Mouse (Mus musculus): ENCODE data around the gene Dph1. TPM values are rescaled to one million over a fixed set of nuclear protein-coding genes. Genes with fewer than 3 reads are reported as not detected.

Gene Dph1
- total RNA-seq, 2 experiments from 2014 or later, result 28.5 to 32.1 TPM

DNA sequence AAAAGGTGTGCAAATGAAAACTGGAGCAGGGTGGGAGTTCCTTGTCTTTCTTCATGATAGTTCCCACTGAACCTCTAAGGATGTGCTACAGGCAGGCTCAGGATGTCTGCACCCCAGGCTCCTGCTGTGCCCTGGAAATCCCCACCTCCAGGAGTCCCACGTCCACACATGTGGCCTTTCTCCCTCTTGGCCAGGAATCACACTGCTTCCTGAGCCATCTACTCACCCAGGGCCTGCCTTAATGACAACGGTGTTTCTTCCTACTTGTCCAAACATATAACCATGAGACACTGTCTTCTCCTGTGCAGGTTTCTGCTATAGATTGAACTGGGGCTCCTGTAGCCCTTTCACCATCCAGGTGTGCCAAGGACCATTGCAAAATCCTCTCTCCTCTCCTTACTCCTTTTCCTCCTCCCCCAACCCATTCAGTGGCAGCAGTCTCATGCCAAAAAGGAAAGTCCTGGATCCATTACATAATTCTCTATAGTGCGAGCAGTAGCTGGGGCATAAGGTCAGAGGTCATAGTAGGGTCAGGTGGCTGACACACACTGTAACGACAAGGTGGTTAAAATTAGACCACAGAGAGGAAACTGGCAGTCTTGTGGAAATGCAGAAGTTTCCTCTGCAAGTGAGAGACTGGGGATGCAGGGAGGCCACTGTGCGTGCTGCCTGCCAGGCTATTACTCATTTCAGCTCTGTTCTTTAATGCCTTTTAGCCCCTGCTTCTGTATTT is 54.2 kb downstream of the Dph1 start:
- no peak for DNase-seq (ENCODE audit: low spot score in 2 of 2)

DNA sequence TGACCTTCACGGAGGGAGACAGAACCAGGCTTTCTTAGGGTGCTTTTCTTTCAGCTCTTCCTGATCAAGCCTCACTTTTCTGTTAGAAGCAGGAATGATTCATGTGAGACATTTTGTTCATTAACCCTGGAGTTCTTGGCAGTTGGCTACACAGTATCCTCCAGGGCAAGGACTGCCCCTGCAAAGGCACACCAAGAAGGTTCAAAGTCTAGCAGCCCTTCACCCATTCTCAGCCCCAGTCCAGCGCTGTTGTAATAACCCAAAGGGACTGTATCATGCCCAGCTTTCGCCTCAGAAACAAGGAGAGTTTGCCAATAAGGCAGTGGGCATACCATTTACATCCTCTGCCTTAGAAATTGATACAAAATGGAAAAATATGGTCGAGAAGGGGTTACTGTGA is 55.7 kb downstream of the Dph1 start:
- DNase-seq (ENCODE audit: low spot score in 2 of 2), result no peak

DNA sequence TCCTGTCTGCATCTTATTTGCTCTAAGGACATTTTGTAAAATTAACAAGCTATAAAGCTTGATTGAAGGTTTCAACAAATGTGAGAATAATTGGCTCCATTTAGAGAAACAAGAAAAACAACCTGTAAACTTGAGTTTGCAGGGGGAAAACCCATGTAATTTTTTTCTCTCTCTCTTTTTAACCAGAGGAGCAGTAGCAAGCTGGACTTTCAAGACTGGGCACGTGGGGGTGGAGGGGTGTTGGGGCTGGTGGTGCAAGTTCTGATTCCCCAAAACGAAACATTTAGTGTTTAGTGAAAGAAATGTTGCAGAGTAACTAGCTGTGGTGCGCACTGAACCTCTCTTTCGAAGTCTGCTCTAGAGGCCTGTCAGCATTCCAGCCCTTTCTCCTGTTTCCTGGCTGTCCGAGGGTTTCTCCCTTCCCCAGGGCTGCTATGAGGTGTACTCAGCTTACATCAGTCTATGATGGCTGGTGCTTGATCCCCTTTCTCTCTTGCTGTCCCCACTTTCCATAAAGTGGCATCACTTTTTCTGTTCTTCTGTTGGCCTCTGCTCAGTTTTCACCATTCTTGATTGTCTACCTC is 56.5 kb downstream of the Dph1 start:
- DNase-seq (ENCODE audit: low spot score in 2 of 2), result no peak

DNA sequence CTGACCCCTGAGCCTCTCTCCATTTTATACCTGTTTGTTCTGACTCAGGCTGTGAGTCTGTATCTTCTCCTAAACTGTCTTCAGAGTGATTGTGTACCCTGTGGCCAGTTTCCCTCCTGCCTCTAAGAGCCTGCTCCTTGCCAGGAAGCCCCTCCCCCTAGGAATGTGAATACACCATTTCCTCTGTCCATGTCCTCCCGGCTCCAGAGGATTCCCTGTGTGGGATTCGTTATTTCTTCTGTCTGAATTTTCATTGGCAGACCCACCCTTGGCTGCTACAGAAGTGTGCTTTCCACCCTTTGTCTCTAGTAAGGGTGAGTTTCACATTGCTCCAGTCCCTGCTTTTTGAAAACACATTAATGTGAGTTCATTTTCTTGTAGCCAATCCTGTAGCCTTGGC is 57.1 kb downstream of the Dph1 start:
- no peak for DNase-seq (ENCODE audit: low spot score in 2 of 2)

DNA sequence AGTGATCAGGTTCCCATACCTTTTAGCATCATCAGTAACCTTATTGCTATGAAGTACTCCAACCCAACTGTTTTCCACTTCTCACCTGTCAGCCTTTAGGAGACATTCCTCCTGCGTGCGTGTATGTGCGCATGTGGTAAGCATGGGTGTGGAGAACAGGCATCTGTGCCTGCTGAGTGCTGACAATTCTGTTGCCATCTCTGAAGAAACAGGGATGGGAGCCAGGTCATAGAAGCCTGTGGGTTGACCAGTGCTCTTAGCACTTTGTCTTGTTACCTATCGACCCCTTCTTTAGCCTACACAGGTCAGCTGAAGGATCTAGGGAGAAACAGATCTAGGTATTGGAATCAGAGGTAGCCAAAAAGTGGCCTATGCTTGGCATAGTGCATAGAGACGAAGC is 57.6 kb downstream of the Dph1 start:
- no peak for DNase-seq (ENCODE audit: low spot score in 2 of 2)

DNA sequence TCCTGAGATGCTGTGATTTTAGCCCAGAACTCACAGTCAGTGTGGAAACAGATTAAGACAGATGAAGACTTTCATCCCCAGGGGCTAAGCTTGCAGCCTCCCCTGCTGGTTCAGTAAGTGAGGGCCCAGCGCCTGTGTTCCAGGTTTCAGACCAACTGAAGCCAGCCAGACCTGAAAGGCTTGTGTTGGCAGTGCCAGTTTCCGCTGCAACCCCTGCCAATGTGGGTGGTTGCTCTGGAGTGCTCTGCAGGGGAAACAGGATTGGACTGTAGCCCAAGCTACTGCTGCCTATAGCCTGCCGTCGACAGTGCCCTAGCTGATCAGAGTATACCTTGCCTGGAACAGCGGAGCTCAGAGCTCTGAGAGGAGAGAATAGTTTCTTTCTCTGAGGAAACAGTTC is 58.8 kb downstream of the Dph1 start:
- DNase-seq (ENCODE audit: low spot score in 2 of 2), result peak; percentile 53 to 69

DNA sequence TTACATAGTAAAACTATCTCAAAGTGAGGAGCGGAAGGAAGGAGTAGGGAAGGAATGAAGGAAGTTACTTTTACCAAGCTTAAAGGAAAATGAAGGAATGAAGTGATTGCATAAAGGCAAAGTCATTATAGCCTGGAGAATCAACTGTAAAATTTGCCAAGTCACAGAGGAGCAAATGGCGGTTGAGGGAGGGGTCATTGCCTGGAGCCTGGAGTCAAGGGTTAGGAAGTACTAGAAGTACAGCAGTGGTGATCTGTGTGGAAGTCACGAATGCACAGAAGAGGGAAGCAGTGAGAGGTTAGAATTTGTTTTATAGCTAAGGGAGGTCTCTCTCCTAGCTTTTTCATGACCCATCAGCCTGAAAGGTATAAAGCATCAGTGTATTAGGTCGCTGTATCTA is 59.7 kb downstream of the Dph1 start:
- DNase-seq (ENCODE audit: low spot score in 2 of 2), result no peak

DNA sequence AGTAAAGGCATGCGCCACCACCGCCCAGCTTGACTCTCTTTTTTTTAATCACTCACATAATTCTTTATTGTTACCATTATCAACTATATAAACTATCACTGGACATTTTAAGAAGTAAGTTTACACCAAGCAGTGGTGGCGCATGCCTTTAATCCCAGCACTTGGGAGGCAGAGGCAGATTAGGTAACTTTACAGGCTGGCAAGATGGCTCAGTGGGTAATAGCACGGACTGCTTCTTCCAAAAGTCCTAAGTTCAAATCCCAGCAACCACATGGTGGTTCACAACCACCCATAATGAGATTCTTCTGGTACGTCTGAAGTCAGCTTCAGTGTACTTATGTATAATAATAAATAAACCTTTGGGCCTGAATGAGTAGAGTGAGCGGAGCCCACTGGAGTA is 61.6 kb downstream of the Dph1 start:
- DNase-seq (ENCODE audit: low spot score in 2 of 2), result no peak

Small RNA genes within 50 kb of the gene (microRNA-seq; reads per million reads assigned to microRNA genes)
- 46,368 to 47,801 reads per million in 2 experiments for gene Mir132
- gene Mir212, result 734 to 970 reads per million in 2 experiments

Other genes with a start within 250 kb of the Dph1 start
- 1 to 10 TPM; 3.8 to 5.0 TPM for gene Hic1, start 21.7 kb downstream of the Dph1 start, total RNA-seq (2021)
- 10 to 100 TPM in 1 of 2 experiments, 1 to 10 TPM in 1; 9.2 to 12.0 TPM for gene Ovca2, start 12.4 kb downstream of the Dph1 start, total RNA-seq (2021)
- 10 to 100 TPM; 86.2 to 91.0 TPM for gene Rtn4rl1, start 2.5 kb upstream of the Dph1 start, total RNA-seq (2021)
- 10 to 100 TPM; 47.2 to 49.9 TPM for gene Rpa1, start 157.1 kb upstream of the Dph1 start, total RNA-seq (2021)
- gene Smyd4, start 157.2 kb upstream of the Dph1 start, total RNA-seq (2021), result 10 to 100 TPM; 13.7 to 17.5 TPM
- gene Serpinf1, start 231.5 kb upstream of the Dph1 start, total RNA-seq (2021), result 10 to 100 TPM; 12.6 to 12.7 TPM
- under 1 TPM in 1 of 2 experiments, not detected in 1; 0.35 TPM for gene Serpinf2, start 248.3 kb upstream of the Dph1 start, total RNA-seq (2021)

Measured in left cerebral cortex, adult 18-20 months (tissue).